Mouse (Mus musculus): ENCODE results near the gene Phc3. TPM values are rescaled to one million over a fixed set of nuclear protein-coding genes. Genes with fewer than 3 reads are reported as not detected.

Phc3 gene
- polyA plus RNA-seq, 1 experiment from 2014 or later: 7.3 TPM

- no peak for DNase-seq (ENCODE audit: low spot score)
- H3K36me3 ChIP-seq (ENCODE audit: control insufficient read depth, insufficient read depth, low read length): no peaks in the 10 kb centered on the region
- H3K9me3 ChIP-seq (ENCODE audit: control insufficient read depth, low read length): no peaks in the 10 kb centered on the region
- H3K4me1 ChIP-seq (replicated peaks; ENCODE audit: control insufficient read depth, insufficient read depth, low read length): no peaks in the 10 kb centered on the region
- WGBS: 70% methylated on average over 8 of the region's 8 CpGs
- ATAC-seq (ENCODE audit: low FRiP score): no peak
- no peak overlapping the region for H3K27ac ChIP-seq (ENCODE audit: low read depth, low read length)
- no peaks in the 10 kb centered on the region for H3K27me3 ChIP-seq (ENCODE audit: control insufficient read depth, insufficient read depth, low read length)
- no peak overlapping the region for H3K9ac ChIP-seq (ENCODE audit: low read depth, low read length)
- no peak overlapping the region for H3K4me2 ChIP-seq (replicated peaks; ENCODE audit: low read depth, low read length)
- H3K4me3 ChIP-seq (ENCODE audit: low read depth, low read length): no peak overlapping the region
These were observed 13.8 kb upstream of the Phc3 start for GRCm38 (mm10) chr3:30982924-30983536.

- ATAC-seq (ENCODE audit: low FRiP score) (no peak), DNase-seq (ENCODE audit: low spot score) (no peak)
- Histone ChIP-seq H3K9ac (ENCODE audit: low read depth, low read length) (no peak overlapping the region), H3K4me3 (ENCODE audit: low read depth, low read length) (no peak overlapping the region), H3K36me3 (ENCODE audit: control insufficient read depth, insufficient read depth, low read length) (no peaks in the 10 kb centered on the region), H3K27ac (ENCODE audit: low read depth, low read length) (no peak overlapping the region), H3K27me3 (ENCODE audit: control insufficient read depth, insufficient read depth, low read length) (no peaks in the 10 kb centered on the region), H3K9me3 (ENCODE audit: control insufficient read depth, low read length) (no peaks in the 10 kb centered on the region), H3K4me2 (replicated peaks; ENCODE audit: low read depth, low read length) (no peak overlapping the region), H3K4me1 (replicated peaks; ENCODE audit: control insufficient read depth, insufficient read depth, low read length) (no peaks in the 10 kb centered on the region)
- 78% methylated on average over 5 of the region's 5 CpGs for WGBS
These were observed 12.6 kb upstream of the Phc3 start for GRCm38 (mm10) chr3:30981616-30982380.

- H3K27me3 ChIP-seq (ENCODE audit: control insufficient read depth, insufficient read depth, low read length): no peaks in the 10 kb centered on the region
- ATAC-seq (ENCODE audit: low FRiP score): no peak
- no peak for DNase-seq (ENCODE audit: low spot score)
- no peaks in the 10 kb centered on the region for H3K9me3 ChIP-seq (ENCODE audit: control insufficient read depth, low read length)
- H3K4me3 ChIP-seq (ENCODE audit: low read depth, low read length): no peak overlapping the region
- no peaks in the 10 kb centered on the region for H3K4me1 ChIP-seq (replicated peaks; ENCODE audit: control insufficient read depth, insufficient read depth, low read length)
- no peak overlapping the region for H3K4me2 ChIP-seq (replicated peaks; ENCODE audit: low read depth, low read length)
- no peak overlapping the region for H3K27ac ChIP-seq (ENCODE audit: low read depth, low read length)
- H3K9ac ChIP-seq (ENCODE audit: low read depth, low read length): no peak overlapping the region
- WGBS: 72% methylated on average over 1 of the region's 1 CpGs
- H3K36me3 ChIP-seq (ENCODE audit: control insufficient read depth, insufficient read depth, low read length): no peaks in the 10 kb centered on the region
These were observed 7.9 kb upstream of the Phc3 start for GRCm38 (mm10) chr3:30976991-30977603.

GRCm38 (mm10) chr3:30975102-30975754 is 6.0 kb upstream of the Phc3 start:
- 41% methylated on average over 9 of the region's 9 CpGs for WGBS
- no peak overlapping the region for H3K9ac ChIP-seq (ENCODE audit: low read depth, low read length)
- no peaks in the 10 kb centered on the region for H3K27me3 ChIP-seq (ENCODE audit: control insufficient read depth, insufficient read depth, low read length)
- no peaks in the 10 kb centered on the region for H3K9me3 ChIP-seq (ENCODE audit: control insufficient read depth, low read length)
- H3K4me3 ChIP-seq (ENCODE audit: low read depth, low read length): no peak overlapping the region
- DNase-seq (ENCODE audit: low spot score) (peak; percentile 83), ATAC-seq (ENCODE audit: low FRiP score) (peak; percentile 62; the same call in 1 of the 2 replicates)
- H3K4me2 ChIP-seq (replicated peaks; ENCODE audit: low read depth, low read length): no peak overlapping the region
- H3K4me1 ChIP-seq (replicated peaks; ENCODE audit: control insufficient read depth, insufficient read depth, low read length): no peaks in the 10 kb centered on the region
- no peak overlapping the region for H3K27ac ChIP-seq (ENCODE audit: low read depth, low read length)
- H3K36me3 ChIP-seq (ENCODE audit: control insufficient read depth, insufficient read depth, low read length): no peaks in the 10 kb centered on the region

GRCm38 (mm10) chr3:30968531-30969092 is 603 bp downstream of the Phc3 start:
- DNase-seq (ENCODE audit: low spot score) (peak; percentile 69), ATAC-seq (ENCODE audit: low FRiP score) (peak; percentile 73)
- peak overlapping the region; percentile 99 for H3K4me3 ChIP-seq (ENCODE audit: low read depth, low read length)
- no peaks in the 10 kb centered on the region for H3K9me3 ChIP-seq (ENCODE audit: control insufficient read depth, low read length)
- H3K36me3 ChIP-seq (ENCODE audit: control insufficient read depth, insufficient read depth, low read length): no peaks in the 10 kb centered on the region
- H3K27me3 ChIP-seq (ENCODE audit: control insufficient read depth, insufficient read depth, low read length): no peaks in the 10 kb centered on the region
- H3K4me2 ChIP-seq (replicated peaks; ENCODE audit: low read depth, low read length): peak overlapping the region; percentile 66
- H3K27ac ChIP-seq (ENCODE audit: low read depth, low read length): peak overlapping the region; percentile 75
- peak overlapping the region; percentile 93 for H3K9ac ChIP-seq (ENCODE audit: low read depth, low read length)
- H3K4me1 ChIP-seq (replicated peaks; ENCODE audit: control insufficient read depth, insufficient read depth, low read length): no peaks in the 10 kb centered on the region
- WGBS: 1% methylated on average over 33 of the region's 54 CpGs

GRCm38 (mm10) chr3:30965644-30966043 is 3.6 kb downstream of the Phc3 start:
- Histone ChIP-seq H3K27ac (ENCODE audit: low read depth, low read length) (no peak overlapping the region), H3K4me1 (replicated peaks; ENCODE audit: control insufficient read depth, insufficient read depth, low read length) (no peaks in the 10 kb centered on the region), H3K9ac (ENCODE audit: low read depth, low read length) (no peak overlapping the region), H3K4me2 (replicated peaks; ENCODE audit: low read depth, low read length) (no peak overlapping the region), H3K4me3 (ENCODE audit: low read depth, low read length) (no peak overlapping the region), H3K27me3 (ENCODE audit: control insufficient read depth, insufficient read depth, low read length) (no peaks in the 10 kb centered on the region), H3K9me3 (ENCODE audit: control insufficient read depth, low read length) (no peaks in the 10 kb centered on the region), H3K36me3 (ENCODE audit: control insufficient read depth, insufficient read depth, low read length) (peaks cover 4% of the 10 kb centered on the region; the same call in 1 of the 2 replicates)
- ATAC-seq (ENCODE audit: low FRiP score) (no peak), DNase-seq (ENCODE audit: low spot score) (no peak)
- 95% methylated on average over 13 of the region's 13 CpGs for WGBS

GRCm38 (mm10) chr3:30964216-30964615 is 5.0 kb downstream of the Phc3 start:
- 92% methylated on average over 3 of the region's 3 CpGs for WGBS
- Histone ChIP-seq H3K36me3 (ENCODE audit: control insufficient read depth, insufficient read depth, low read length) (peaks cover 4% of the 10 kb centered on the region; the same call in 1 of the 2 replicates), H3K27me3 (ENCODE audit: control insufficient read depth, insufficient read depth, low read length) (no peaks in the 10 kb centered on the region), H3K27ac (ENCODE audit: low read depth, low read length) (no peak overlapping the region), H3K4me2 (replicated peaks; ENCODE audit: low read depth, low read length) (no peak overlapping the region), H3K4me3 (ENCODE audit: low read depth, low read length) (no peak overlapping the region), H3K9me3 (ENCODE audit: control insufficient read depth, low read length) (no peaks in the 10 kb centered on the region), H3K4me1 (replicated peaks; ENCODE audit: control insufficient read depth, insufficient read depth, low read length) (no peaks in the 10 kb centered on the region), H3K9ac (ENCODE audit: low read depth, low read length) (no peak overlapping the region)
- ATAC-seq (ENCODE audit: low FRiP score) (no peak), DNase-seq (ENCODE audit: low spot score) (no peak)

- no peak overlapping the region for H3K27ac ChIP-seq (ENCODE audit: low read depth, low read length)
- H3K27me3 ChIP-seq (ENCODE audit: control insufficient read depth, insufficient read depth, low read length): no peaks in the 10 kb centered on the region
- H3K4me1 ChIP-seq (replicated peaks; ENCODE audit: control insufficient read depth, insufficient read depth, low read length): no peaks in the 10 kb centered on the region
- H3K4me3 ChIP-seq (ENCODE audit: low read depth, low read length): no peak overlapping the region
- no peaks in the 10 kb centered on the region for H3K9me3 ChIP-seq (ENCODE audit: control insufficient read depth, low read length)
- ATAC-seq (ENCODE audit: low FRiP score) (no peak), DNase-seq (ENCODE audit: low spot score) (no peak)
- H3K9ac ChIP-seq (ENCODE audit: low read depth, low read length): no peak overlapping the region
- H3K4me2 ChIP-seq (replicated peaks; ENCODE audit: low read depth, low read length): no peak overlapping the region
- H3K36me3 ChIP-seq (ENCODE audit: control insufficient read depth, insufficient read depth, low read length): peaks cover 7% of the 10 kb centered on the region; the same call in 1 of the 2 replicates
- WGBS: 90% methylated on average over 4 of the region's 4 CpGs
These were observed 6.1 kb downstream of the Phc3 start for GRCm38 (mm10) chr3:30963100-30963499.

Measured in hindbrain, embryonic 11.5 days (tissue).